Mouse (Mus musculus): ENCODE data around the gene Trim2. TPM values are rescaled to one million over a fixed set of nuclear protein-coding genes. Genes with fewer than 3 reads are reported as not detected.

Gene Trim2
- total RNA-seq, 2 experiments from 2014 or later: 267 to 271 TPM

DNA sequence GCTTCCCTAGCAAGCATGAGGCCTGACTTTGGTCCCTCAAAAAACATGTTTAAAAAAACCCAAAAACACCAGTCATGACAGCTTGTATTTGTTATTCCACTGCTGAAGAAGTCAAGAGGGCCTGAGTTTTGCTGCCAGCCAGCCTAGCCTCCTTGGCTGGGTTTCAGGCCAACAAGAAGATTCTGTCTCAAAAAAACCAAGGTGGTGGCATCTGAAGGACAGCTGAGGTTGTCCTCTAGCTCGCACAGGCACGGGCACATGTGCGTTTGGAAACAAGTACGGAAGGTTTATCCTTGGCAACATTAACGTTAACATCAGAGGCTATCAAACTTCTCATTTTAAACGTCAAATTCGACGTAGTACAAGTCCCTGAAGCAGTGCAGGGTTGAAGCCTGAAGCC lies 79.0 kb downstream of the Trim2 start:
- no peak for DNase-seq (ENCODE audit: low spot score in 2 of 2)

DNA sequence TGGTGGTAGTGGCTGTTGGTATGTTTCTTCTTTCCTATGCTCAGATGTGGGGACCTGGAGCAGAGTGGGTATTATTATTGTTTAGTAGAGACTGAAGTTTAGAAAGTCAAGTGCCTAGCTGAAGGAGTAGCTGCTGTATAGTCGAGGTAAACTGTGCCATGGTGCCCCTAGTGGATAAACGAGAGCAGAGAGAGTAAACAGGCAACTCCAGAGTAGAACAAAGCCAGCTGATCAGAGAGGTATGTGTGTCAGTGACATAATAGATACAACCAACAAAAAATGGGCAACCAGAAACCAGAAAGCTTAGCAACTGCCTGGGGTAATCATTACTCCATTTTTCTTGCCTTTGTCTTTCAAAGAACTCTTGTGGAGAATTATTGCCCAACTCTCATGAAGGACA lies 81.7 kb downstream of the Trim2 start:
- DNase-seq (ENCODE audit: low spot score in 2 of 2): no peak

DNA sequence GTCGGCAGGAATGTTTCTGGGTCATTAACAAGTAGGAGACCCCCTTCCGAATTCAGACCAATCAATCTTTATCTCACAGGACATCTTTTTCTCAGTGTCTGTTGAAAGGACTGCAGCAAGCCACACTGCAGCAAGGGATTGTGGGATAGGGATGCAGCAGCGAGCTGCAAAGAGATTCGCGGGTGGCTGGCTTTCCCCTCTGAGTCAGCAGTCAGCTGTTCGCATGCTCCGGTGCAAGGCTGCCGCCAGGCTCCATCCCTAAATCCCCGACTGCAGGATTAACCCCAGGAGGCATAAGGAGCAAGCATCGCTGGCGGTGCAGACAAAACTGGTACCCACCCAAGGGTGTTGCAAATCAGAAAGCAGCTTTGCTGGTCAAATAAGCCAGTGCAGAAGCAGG lies 85.9 kb downstream of the Trim2 start:
- DNase-seq (ENCODE audit: low spot score in 2 of 2): peak; percentile 67 to 77

DNA sequence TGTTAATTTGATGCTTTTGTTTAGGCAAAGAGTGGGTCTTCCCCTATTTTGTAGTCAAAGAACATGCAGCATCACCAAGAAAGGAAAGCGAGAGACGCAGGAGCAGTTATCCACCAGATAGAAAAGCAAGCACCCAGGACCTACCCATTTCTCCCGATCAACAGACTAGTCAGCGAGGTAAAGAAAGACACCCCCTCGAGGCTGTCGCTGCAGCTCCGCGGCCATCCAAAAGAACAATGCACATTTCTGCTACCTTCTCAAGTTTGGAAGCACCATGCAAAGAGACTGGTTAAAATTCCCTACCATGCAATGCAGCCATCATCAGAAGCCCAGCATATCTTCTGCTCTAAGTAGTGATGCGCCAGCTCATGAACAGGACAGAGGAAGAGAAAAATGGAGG lies 86.4 kb downstream of the Trim2 start:
- DNase-seq (ENCODE audit: low spot score in 2 of 2): no peak

DNA sequence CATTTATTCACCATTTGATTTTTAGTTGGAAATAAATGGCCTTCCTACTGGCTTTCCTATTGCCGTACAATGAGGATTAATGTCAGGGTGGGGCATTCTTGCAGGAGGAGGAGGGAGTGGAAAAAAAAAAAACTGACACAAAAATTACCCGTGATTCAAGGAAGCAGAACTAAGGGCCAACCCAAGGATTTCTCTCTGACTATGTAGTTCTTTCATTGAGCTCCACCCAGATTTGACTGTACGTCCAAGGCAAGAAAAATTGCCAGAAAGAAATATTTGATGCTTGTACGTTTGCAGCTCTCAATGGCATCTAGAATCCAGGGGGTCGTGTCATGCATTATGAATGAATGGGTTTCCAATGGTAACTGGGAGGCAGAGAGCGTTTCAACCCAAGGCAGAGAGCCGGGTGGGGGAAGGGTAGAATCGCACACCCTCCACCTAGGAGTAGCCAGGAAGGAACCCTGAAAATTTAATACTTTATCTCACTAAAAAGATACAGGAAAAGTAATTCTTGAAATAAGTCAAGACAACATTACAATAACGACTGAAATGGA lies 86.9 kb downstream of the Trim2 start:
- no peak for DNase-seq (ENCODE audit: low spot score in 2 of 2)

DNA sequence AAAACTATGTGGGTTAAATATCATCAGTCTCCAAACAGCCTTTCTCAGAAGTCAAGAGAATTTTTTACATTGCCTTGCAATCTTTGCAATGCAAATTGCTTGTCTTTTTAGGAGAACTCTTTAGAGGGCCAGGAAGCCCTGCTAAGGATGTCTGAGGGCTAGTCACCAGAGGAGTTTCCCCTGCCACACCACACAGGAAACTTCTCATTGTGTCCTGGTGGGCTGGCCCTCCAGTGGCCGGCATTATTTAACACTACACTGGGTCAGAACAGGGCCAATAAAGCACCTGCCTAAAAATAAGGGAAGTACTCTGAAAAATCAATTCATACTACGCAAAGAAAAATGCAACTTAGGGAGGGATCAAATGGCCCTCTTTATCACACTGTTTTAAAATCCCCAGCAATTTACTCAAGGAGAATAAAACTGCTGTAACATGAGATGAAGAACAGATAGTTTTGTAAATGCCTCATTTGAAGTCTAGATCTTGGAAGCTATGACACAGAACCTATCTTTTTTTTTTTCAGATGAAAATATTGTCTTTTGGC lies 87.4 kb downstream of the Trim2 start:
- DNase-seq (ENCODE audit: low spot score in 2 of 2): no peak

DNA sequence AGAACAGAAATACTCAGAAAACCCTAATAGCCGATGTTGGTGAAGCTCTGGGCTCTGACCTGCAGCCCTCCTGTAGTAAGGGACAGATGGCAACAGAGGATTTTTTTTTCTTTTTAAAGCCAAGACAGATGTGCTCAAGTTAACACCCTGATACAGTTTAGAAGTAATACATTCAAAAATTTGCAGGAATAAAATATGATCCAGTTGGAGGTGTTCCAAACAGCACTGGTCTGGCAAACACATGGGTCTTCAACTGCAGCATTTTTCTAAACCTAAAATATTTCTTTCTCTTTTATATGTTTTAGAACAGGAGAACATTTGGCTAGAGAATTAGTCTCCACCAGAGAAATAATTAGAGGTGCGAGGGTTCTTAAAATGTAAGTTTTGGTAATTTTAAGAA lies 88.2 kb downstream of the Trim2 start:
- no peak for DNase-seq (ENCODE audit: low spot score in 2 of 2)

DNA sequence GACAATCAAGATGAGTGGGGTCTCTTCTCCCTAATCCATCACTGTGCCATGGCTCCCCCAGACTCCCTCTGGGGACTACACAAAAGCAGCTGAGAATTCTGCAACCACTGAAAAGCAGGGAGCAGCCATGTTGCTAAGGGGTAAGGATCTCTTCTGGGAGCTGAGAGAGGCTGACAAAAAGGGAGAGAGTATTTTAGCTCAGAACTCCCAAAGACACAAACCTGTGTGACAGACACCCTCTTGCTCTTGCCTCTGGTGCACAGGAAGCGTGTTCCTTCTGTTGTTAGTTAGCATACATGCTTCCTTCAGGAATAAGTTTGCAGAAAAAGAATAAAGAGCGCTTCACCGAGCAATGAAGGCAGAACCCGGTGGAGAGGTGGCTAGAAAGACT lies 88.7 kb downstream of the Trim2 start:
- DNase-seq (ENCODE audit: low spot score in 2 of 2): no peak

DNA sequence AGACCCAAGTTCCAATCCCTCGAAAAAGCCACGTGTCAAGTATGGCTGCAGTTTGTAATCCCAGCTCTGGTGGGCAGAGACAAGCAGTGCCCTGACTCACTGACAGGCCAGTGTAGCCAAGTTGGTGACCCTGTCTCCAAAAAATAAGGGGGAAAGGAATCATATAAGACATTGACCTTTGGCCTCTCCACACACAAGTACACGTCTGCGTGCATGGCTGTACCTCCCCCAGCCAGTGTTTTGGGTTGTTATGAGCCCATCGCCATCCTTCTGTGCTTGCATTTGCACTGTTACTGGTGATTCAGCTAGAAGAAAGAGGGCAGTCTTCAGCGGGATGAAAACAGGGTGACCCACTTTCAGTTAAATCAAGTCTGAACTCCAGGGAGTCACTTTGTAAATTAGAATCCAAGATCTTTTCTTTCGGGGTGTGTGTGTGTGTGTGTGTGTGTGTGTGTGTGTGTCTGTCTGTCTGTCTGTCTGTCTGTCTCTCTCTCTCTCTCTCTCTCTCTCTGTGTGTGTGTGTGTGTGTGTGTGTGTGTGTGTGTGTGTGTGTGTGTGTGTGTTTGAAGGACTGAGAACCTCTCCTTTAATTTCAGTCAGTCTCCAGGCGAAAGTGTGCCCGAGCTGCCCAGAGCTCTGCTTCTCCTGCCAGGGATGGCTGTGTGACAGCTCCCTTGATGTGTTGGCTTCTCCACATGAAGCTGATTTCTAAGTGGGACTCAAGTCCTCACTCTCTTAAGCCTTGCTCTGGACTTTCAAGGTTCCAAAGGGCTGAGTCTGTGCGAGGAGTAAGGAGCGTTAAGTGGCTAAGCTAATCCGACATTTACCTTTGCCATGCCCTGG lies 89.3 kb downstream of the Trim2 start:
- no peak for DNase-seq (ENCODE audit: low spot score in 2 of 2)

DNA sequence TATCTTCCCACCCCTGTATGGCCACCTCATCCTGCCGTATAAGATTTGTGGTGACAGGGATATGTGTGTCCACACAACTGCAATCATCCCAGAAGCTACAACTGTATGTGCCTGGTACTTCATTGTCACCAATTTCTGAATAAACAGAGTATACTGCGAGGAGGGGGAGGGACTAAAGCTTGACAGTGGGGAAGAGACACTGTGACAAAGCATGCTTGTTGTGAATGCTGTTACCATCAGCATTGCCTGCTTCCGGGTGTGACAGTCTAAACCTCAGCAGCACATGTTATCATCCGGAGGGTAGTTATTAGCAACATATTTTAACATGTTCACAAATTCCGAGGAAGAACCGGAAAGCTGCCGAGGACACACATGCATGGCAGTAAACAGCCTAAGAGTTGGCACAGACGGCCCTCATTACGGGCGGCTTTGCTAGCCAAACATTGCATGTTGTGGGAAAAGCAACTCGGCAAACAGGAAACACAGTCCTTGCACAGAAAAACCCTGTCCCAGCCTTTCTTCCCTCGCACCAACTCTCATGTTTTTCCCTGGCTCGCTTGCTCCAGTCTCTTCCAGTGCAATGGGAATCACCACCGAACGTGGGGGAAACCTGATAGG lies 90.8 kb downstream of the Trim2 start:
- no peak for DNase-seq (ENCODE audit: low spot score in 2 of 2)

DNA sequence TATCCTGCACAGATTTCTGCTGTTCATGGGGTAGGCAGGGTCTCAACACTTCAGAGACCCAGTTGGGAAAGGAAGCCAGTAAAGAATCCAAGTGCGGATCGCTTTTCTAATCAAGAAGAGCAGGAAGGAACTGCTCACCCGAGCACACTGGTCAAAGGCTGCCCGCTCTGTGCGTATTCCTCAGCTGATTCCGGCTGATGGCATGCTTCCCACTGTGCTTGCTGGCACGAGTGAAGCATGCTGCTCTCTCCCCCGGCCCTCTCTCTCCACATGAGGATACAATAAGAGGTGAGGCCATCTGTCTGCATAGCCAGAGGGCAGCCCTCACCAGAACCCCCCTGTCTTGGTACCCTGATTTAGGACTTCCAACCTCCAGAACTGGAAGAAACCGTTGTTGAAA lies 91.4 kb downstream of the Trim2 start:
- DNase-seq (ENCODE audit: low spot score in 2 of 2): peak; percentile 57 to 64

DNA sequence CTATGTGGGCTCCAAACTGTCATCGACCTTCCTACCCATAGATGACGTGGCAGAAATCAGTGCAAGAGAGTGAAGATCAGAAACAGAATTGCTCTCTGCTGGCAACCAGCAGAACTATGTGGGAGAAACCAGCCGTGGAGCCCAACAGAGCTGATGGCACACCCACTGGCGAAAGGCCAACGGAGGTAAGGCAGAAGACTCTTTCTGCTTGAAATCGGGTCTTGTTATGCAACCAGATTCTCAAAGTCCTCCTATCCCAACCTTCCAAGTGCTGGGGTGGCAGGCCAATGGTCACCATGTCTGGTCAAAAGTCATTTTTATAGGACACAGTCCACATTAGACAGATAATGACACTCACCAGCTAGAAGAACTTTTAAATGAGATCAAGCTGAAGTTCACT lies 92.2 kb downstream of the Trim2 start:
- no peak for DNase-seq (ENCODE audit: low spot score in 2 of 2)

DNA sequence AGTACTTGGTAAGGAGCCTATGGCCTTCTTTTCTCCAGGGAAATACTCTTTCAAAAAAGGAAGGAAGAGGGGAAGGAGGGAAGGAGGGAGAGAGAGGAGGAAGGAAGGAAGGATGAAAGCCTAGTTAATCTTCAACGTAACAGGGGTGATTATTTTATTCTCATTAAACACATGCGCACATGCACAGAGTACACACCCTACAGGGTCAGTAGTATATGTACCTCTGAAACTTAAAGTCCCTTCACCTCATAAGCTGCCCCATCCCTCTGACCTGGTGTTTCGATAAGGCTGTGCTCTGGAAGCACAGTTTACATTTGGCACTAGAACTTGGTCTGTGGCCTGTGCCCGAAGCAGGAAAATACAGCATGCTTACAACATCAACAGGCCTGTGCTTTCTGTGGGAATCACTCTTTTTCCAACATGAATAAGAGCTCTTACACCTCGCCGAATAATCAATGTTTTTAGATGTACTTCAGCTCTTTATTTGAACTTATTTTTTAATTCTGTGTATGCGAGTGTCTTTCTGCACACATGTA lies 95.3 kb downstream of the Trim2 start:
- DNase-seq (ENCODE audit: low spot score in 2 of 2): no peak

DNA sequence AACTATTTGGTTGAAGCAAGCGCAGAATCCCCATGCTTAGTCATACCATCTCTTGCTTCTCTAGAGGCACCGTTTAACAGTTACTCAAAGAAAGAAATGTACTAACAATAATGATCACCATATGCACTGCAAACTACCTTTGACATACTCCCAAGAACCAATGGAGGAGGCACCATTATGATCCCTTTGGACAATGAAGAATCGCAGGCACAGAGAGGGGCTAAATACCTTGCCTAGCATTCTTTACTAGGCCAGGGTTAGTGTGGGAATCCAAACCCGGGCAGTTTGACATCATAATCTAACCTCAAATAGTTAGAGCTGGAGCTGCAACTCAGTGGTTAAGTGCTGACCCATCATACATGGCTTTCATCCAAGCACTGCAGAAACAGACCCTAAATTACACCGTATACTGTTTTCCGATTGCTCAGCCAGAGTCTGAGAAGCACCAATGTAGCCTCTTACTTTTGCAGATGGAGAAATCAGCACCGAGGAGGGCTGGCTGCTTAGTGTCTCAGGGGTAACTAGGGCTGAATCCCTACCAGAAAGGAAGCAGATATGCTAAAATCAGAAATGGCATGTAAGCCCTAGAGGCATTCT lies 97.7 kb downstream of the Trim2 start:
- no peak for DNase-seq (ENCODE audit: low spot score in 2 of 2)

DNA sequence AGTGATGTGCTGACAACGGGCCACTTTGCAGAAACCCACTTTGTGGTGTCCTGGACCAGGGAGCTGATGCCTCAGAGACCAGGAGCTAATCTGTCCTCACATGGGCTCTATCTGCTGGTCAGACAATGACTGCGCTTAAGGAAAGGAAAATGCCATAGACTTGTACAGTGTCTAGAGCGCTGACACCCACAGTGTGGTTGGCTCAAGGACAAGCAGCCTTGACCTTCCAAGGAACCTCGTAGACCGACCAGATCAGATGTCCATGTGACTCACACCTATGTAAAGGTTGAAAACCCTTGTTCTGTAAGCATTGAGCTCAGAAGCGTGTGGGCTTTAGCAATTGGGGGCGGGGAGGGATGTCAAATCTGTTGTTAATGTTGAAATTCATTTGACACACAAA lies 98.2 kb downstream of the Trim2 start:
- DNase-seq (ENCODE audit: low spot score in 2 of 2): no peak

DNA sequence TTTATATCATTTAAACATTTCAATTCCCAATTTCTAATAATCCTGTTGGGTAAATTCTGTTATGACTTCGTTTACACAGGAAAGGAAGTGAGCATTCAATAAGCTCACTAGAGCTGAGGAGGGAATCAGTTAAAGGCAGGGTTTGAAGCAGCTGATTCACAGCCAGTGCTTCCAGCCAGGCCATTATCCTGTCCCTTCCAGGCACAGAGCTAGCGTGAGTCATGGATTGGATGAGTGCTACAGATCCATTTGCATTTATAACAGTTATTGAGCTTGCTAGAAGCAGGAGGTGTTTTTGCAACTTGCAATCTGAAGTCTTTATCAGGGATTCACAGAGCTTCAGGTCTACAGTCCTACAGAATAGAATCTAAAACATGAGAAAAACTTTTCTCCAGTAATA lies 99.3 kb downstream of the Trim2 start:
- DNase-seq (ENCODE audit: low spot score in 2 of 2): no peak

DNA sequence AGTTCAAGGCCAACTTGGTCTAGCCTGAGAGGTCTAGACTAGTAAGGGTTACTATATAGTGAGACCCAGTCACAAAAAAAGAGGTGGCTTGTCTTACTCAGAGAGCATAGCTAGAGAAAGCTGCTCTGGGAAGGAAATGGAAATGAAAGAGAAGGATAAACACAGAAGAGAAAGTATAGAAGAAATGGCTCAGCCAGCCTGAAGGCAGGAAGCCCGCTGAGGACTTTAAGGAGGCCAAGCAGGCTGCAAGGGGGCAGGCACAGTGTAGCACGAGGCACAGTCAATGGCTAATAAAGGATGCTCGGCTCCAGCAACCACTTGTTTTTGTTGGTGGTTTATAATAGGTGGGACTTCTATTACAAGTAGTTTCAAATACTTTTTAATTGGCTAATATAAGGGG lies 100.6 kb downstream of the Trim2 start:
- DNase-seq (ENCODE audit: low spot score in 2 of 2): no peak

DNA sequence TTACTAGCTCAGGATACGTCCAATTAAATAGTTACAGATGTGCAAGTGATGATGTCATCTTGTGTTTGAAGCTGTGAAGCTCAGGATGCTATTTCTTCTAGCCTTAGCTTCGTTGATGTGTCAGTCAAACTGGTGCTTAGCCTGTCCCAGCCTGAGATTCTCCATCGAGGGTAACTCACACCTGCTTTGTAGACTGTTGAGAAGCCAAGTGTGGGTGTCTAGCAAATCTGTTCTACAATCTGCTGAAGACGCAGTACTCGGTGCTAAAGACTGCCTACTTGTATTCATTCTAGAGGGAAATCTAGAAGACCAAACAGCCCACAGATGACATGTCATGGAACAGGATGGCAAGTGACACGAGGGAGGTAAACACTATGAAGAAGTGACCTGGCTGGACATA lies 101.0 kb downstream of the Trim2 start:
- DNase-seq (ENCODE audit: low spot score in 2 of 2): no peak

DNA sequence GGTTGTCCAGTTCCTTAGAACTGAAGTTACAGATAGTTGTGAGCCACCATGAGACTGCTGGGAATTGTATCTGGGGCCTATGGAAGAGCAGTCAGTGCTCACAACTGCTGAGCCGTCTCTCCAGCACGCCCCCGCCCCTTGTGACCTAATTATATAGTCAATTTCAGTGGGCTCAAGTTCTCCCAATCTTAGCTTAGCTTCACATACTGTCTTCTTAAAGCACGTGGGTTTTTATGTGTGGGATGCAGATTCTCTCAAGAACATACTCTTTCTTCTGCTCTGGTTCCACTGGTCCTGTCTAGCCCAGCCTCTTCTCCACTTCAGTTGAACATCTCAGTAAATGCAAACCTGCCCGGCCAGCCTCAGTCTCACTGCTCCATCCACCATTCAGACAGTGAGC lies 102.0 kb downstream of the Trim2 start:
- DNase-seq (ENCODE audit: low spot score in 2 of 2): no peak

DNA sequence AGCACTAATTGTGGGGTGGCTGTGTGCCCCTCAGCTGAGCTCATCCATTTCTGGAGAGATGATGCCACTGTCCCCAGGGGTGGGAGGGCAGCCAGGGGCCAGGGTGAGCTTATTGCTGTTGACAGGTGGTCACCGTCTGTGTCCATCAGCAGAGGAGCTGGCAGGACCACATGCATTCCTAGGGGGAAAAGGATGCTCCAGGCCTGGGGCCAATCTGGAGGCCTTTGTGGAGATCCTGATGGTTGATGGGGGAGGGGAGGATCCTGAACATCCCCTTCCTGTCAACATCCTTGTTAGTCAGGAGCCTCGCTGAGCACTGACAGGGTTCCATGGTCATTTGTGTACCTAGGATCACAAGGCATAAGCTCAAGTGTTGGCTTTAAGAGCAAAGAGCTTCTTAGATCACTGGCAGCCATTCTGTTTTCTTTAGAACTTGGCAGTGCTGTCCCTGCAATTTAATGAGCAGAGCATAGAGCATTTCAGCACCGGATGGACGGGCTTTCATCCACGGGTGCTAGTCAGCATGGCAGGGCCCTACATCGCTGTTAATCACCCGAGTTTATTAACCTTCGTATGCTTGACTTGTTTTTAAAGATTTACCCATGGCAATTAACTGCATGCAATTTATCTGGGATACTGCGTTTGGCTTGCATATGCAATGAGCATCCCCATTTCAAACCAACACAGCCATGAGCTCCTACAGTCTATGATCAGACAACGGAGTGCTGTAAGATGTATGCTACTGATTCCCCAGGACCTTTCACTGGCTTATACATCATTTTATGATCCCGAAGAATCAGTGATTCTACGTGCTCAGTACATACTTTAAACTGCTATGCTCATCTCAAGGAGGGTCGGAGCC lies 105.9 kb downstream of the Trim2 start:
- peak; percentile 47 to 65 for DNase-seq (ENCODE audit: low spot score in 2 of 2)

DNA sequence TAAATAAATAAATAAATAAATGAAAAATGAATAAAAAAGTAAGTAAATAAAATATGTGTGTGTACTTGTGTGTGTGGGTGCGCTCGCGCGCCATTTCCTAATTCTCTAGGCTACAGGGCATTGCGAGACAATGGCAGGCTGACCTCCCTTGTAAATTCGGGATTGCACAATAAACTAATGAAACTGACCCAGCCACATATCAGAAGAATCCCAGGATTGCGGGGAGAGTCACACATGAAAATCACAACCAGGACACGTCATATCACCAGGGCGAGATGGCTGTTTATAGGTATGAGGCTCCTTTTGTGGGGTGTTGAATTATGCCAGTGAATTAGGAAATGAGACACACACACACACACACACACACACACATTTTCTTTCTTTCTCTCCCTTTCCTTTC lies 107.2 kb downstream of the Trim2 start:
- DNase-seq (ENCODE audit: low spot score in 2 of 2): no peak

All from layer of hippocampus, postnatal 10 days (tissue).